Mouse (Mus musculus): ENCODE results near the gene Ccnb3.
"Not testable (repeated sequence)": the region's sequence is repeated elsewhere in the genome, so short reads cannot be mapped to it uniquely, and the experiment has no call there.

The Ccnb3 gene

GRCm38 (mm10) chrX:7041519-7041918 is at the start of gene Ccnb3:
Gene Ccnb3 (minus strand): TSS chrX:7041619.
- CTCF ChIA-PET, result interaction anchor here in 1 of 4 experiments (0.6 kb wide), 1 partner anchor 838 kb away, joined by 3 read pairs; no protein-coding TSS in a partner anchor
- POLR2A ChIA-PET, result no interaction called here

GRCm38 (mm10) chrX:7090323-7090722 is 48.9 kb upstream of the Ccnb3 start:
- CTCF ChIA-PET, result no interaction called here
- POLR2A ChIA-PET, result no interaction called here

- ChIA-PET POLR2A (no interaction called here), CTCF (no interaction called here)
These were observed 44.5 kb upstream of the Ccnb3 start for GRCm38 (mm10) chrX:7085878-7086277.

- POLR2A ChIA-PET, result no interaction called here
- CTCF ChIA-PET, result no interaction called here
These were observed 38.5 kb upstream of the Ccnb3 start for GRCm38 (mm10) chrX:7079820-7080429.

GRCm38 (mm10) chrX:7068002-7068401 is 26.6 kb upstream of the Ccnb3 start:
- ChIA-PET CTCF (no interaction called here), POLR2A (no interaction called here)

GRCm38 (mm10) chrX:7067219-7067618 is 25.8 kb upstream of the Ccnb3 start, which contains the start of gene Akap4:
Gene Akap4 (plus strand): TSS chrX:7067519.
- ChIA-PET POLR2A (no interaction called here), CTCF (no interaction called here)

- POLR2A ChIA-PET, result no interaction called here
- CTCF ChIA-PET, result no interaction called here
These were observed 22.7 kb upstream of the Ccnb3 start for GRCm38 (mm10) chrX:7064109-7064508.

GRCm38 (mm10) chrX:7057634-7058033 is 16.2 kb upstream of the Ccnb3 start:
- CTCF ChIA-PET, result no interaction called here
- POLR2A ChIA-PET, result no interaction called here

- POLR2A ChIA-PET, result no interaction called here
- CTCF ChIA-PET, result no interaction called here
These were observed 15.6 kb upstream of the Ccnb3 start for GRCm38 (mm10) chrX:7057056-7057455.

- POLR2A ChIA-PET, CTCF ChIA-PET: not testable (repeated sequence)
These were observed 57.5 kb downstream of the Ccnb3 start for GRCm38 (mm10) chrX:6983916-6984315.

GRCm38 (mm10) chrX:6971956-6972355 is 69.5 kb downstream of the Ccnb3 start:
- CTCF ChIA-PET, result interaction anchor here in 1 of 4 experiments (0.6 kb wide), 1 partner anchor 1048 kb away, joined by 3 read pairs; no protein-coding TSS in a partner anchor
- POLR2A ChIA-PET, result no interaction called here

GRCm38 (mm10) chrX:6968598-6968997 is 72.8 kb downstream of the Ccnb3 start:
- POLR2A ChIA-PET, result no interaction called here
- CTCF ChIA-PET, result no interaction called here

All from embryonic stem cell, embryonic (primary cell).